In the genomic region with DNA sequence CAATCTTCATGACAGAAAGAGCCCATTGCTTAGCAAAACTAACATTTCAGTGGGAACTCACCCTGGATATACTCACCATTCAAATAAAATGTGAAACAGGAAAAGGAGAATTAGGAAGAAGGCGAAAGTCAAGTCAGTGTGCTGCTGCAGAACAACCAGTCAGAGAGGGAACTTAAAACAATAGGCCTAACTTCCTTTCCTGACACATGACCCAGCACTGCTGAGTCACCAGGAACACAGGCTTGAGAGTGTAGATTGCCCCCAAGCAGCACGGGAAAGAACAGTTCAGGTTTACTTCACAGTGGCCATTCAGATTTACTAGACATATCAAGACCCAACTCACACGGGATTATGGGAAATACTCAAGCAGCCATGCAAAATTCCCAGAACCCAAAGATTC, we compare ENCODE assay signal across 8 mouse cellular contexts.
DNase-seq lines count a peak whose midpoint lies in the region; ATAC-seq lines count a peak whose summit lies in the region.

No protein-coding gene starts in this region.

- no peaks in the 10 kb centered on the region for H3K27me3 ChIP-seq in liver, embryonic 13.5 days
- no peaks in the 10 kb centered on the region for H3K27me3 ChIP-seq in liver, embryonic 11.5 days (replicated peaks; ENCODE audit: control insufficient read depth, insufficient read depth, low read length)

- H3K4me2 ChIP-seq in liver, embryonic 13.5 days = no peak overlapping the region
- no peak overlapping the region for H3K4me2 ChIP-seq in liver, embryonic 11.5 days

- H3K36me3 ChIP-seq in liver, embryonic 13.5 days = no peaks in the 10 kb centered on the region
- no peaks in the 10 kb centered on the region for H3K36me3 ChIP-seq in liver, embryonic 11.5 days (ENCODE audit: control insufficient read depth, insufficient read depth, low read length)

- H3K27ac ChIP-seq in liver, embryonic 13.5 days = 0 out of 2 replicates have a peak overlapping the region, but pooled peaks have one; percentile 6
- H3K27ac ChIP-seq in liver, embryonic 11.5 days (ENCODE audit: low read depth, low read length) = no peak overlapping the region

- no peak for ATAC-seq in liver, embryonic 13.5 days (ENCODE audit: low read depth)
- no peak for ATAC-seq in liver, embryonic 11.5 days (replicated peaks; ENCODE audit: low FRiP score)
- no peak for ATAC-seq in erythroblast, adult 5-6 weeks (replicated peaks; ENCODE audit: low FRiP score, poor library complexity, severe bottlenecking)

- no peaks in the 10 kb centered on the region for H3K9me3 ChIP-seq in liver, embryonic 13.5 days (replicated peaks)
- no peaks in the 10 kb centered on the region for H3K9me3 ChIP-seq in liver, embryonic 11.5 days (ENCODE audit: control insufficient read depth, low read length)

- WGBS in liver, embryonic 13.5 days (ENCODE audit: insufficient replicate concordance) = 25% methylated on average over 3 of the region's 3 CpGs
- 40% methylated on average over 3 of the region's 3 CpGs for WGBS in liver, embryonic 11.5 days

- DNase-seq in liver, embryonic 13.5 days = no peak
- no peak for DNase-seq in liver, embryonic 11.5 days (ENCODE audit: low spot score)
- DNase-seq in heart, adult 8-10 months (ENCODE audit: low spot score) = peak; percentile 64
- DNase-seq in kidney, postnatal 25 days = peak; percentile 35 to 48
- DNase-seq in thymus, postnatal 14 days = peak; percentile 43
- no peak for DNase-seq in yolk sac, embryonic 10.5 days (ENCODE audit: low spot score)
- no peak for DNase-seq in retina, embryonic 14.5 days (ENCODE audit: low spot score)

- H3K4me1 ChIP-seq in liver, embryonic 13.5 days (replicated peaks) = peaks cover 3% of the 10 kb centered on the region; the same call in 1 of the 2 replicates
- 0 out of 2 replicates have a peak, but pooled peaks cover 3% of the 10 kb centered on the region for H3K4me1 ChIP-seq in liver, embryonic 11.5 days (replicated peaks; ENCODE audit: control insufficient read depth, insufficient read depth, low read length)

- H3K9ac ChIP-seq in liver, embryonic 13.5 days = no peak overlapping the region
- H3K9ac ChIP-seq in liver, embryonic 11.5 days (ENCODE audit: low read depth, low read length) = no peak overlapping the region

- no peak overlapping the region for H3K4me3 ChIP-seq in liver, embryonic 13.5 days (replicated peaks)
- H3K4me3 ChIP-seq in liver, embryonic 11.5 days (ENCODE audit: low read depth, low read length) = no peak overlapping the region

Comparison
In these comparisons a context has a peak if more than half of its experiments do, and no peak if none do; other contexts are left out.
1. DNase-seq: peak in heart, adult 8-10 months (single experiment), kidney, postnatal 25 days (2 of 2) and thymus, postnatal 14 days (single experiment); none in liver, embryonic 13.5 days (single experiment), liver, embryonic 11.5 days (single experiment), yolk sac, embryonic 10.5 days (single experiment) and retina, embryonic 14.5 days (single experiment).